Mouse (Mus musculus) midbrain, embryonic 10.5 days (tissue): ENCODE results near the gene Evl. TPM values are rescaled to one million over a fixed set of nuclear protein-coding genes. Genes with fewer than 3 reads are reported as not detected.
"Not testable (repeated sequence)": the region's sequence is repeated elsewhere in the genome, so short reads cannot be mapped to it uniquely, and the experiment has no call there.

ENCODE experiments used
- DNase-seq: peaks from one replicate; pipeline ENCODE4 v3.0.0-alpha.2; 2017; ENCODE audit warnings: low spot score
- H3K27ac ChIP-seq: fragments of 300-500 bp; sonication (generic); replicated peaks from 2 replicates; pipeline ENCODE4 v1.5.1; 2016; ENCODE audit warnings: mild to moderate bottlenecking
- H3K27me3 ChIP-seq: fragments of 300-500 bp; sonication (generic); 2 replicates; pipeline ENCODE4 v1.6.1; 2016; ENCODE audit warnings: low read depth, mild to moderate bottlenecking; ENCODE audit not compliant: poor library complexity, severe bottlenecking
- H3K36me3 ChIP-seq: fragments of 300-500 bp; sonication (generic); 2 replicates; pipeline ENCODE4 v1.6.1; 2016; ENCODE audit warnings: mild to moderate bottlenecking, moderate library complexity
- H3K4me1 ChIP-seq: fragments of 300-500 bp; sonication (generic); 2 replicates; pipeline ENCODE4 v1.6.1; 2016
- H3K4me3 ChIP-seq: fragments of 300-500 bp; sonication (generic); 2 replicates; pipeline ENCODE4 v1.5.1; 2016; ENCODE audit warnings: mild to moderate bottlenecking, moderate library complexity
- H3K9me3 ChIP-seq: fragments of 300-500 bp; sonication (generic); replicated peaks from 2 replicates; pipeline ENCODE4 v1.6.1; 2016; ENCODE audit warnings: mild to moderate bottlenecking
- WGBS: fragments of 180-500 bp; shearing (Covaris S2); methylation state at CpG from one replicate; pipeline ENCODE4 v1.1.7; 2016; 5-methylcytosine and 5-hydroxymethylcytosine counted together
- microRNA counts: library from miRNA; unstranded; fragments of <30 nt; microRNA quantifications from one replicate; lab custom pipeline; 2017
- microRNA-seq: library from miRNA; unstranded; fragments of <30 nt; microRNA quantifications from one replicate; pipeline ENCODE4, GENCODE M21; 2017
- polyA plus RNA-seq: library from polyadenylated mRNA; unstranded; fragments of >200 nt; fragmentation: Nextera tagmentation; extraction: Ambion mirVana; gene quantifications from 2 replicates; pipeline ENCODE4 v1.2.1, GENCODE M21; 2016

Evl gene
- polyA plus RNA-seq, 1 experiment from 2014 or later: 57.7 TPM

DNA sequence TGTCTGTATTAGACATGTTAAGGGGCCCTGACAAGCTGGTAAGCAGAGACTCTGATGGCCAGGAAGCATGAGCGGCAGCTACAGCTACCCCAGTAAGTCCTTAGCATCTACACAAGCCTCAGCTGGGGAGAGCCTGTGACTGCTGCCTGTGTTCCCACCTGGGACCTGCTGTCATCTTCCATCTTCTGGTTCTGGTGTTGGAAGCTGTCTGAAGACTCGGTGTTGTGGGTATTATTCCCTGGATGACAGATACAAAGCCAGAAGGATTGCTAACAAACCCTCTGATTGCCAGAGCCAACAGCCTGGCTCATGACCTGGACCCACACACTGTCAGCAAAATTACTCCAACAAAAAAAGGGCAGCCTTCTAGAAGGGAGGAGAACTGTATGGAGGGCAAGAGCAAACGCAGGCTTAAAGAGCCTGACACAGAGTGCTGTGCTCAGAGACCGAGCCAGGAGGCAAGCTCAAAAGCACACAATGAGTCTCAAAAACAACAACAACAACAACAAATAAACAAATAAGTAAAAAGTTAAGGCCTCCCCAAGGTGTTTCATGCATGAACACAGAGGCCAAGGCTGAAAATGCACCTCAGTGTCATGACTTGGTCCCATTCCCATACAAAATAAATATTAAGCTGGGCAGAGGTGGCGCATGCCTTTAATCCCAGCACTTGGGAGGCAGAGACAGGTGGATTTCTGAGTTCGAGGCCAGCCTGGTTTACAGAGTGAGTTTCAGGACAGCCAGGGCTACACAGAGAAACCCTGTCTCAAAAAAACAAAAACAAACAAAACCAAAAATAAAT, 155.6 kb downstream of the Evl start:
- H3K4me1 ChIP-seq: no peaks in the 10 kb centered on the region
- WGBS: 91% methylated on average over 6 of the region's 6 CpGs
- no peaks in the 10 kb centered on the region for H3K9me3 ChIP-seq
- DNase-seq: no peak
- H3K4me3 ChIP-seq: no peak overlapping the region
- H3K27ac ChIP-seq: no peak overlapping the region
- no peaks in the 10 kb centered on the region for H3K27me3 ChIP-seq
- H3K36me3 ChIP-seq: no peaks in the 10 kb centered on the region

- Histone ChIP-seq H3K27me3 (no peaks in the 10 kb centered on the region), H3K9me3 (no peaks in the 10 kb centered on the region), H3K4me3 (no peak overlapping the region), H3K27ac (no peak overlapping the region), H3K36me3 (no peaks in the 10 kb centered on the region), H3K4me1 (no peaks in the 10 kb centered on the region)
- DNase-seq: peak; percentile 7
- WGBS: 89% methylated on average over 9 of the region's 9 CpGs
Measured at GRCm38 (mm10) chr12:108710861-108711615, 156.5 kb downstream of the Evl start.

- Histone ChIP-seq H3K27ac (no peak overlapping the region), H3K4me1 (no peaks in the 10 kb centered on the region), H3K9me3 (no peaks in the 10 kb centered on the region), H3K36me3 (no peaks in the 10 kb centered on the region), H3K4me3 (no peak overlapping the region), H3K27me3 (no peaks in the 10 kb centered on the region)
- 89% methylated on average over 4 of the region's 4 CpGs for WGBS
- no peak for DNase-seq
Measured at GRCm38 (mm10) chr12:108712481-108712880, 158.0 kb downstream of the Evl start.

- not testable (repeated sequence) for H3K4me3 ChIP-seq, DNase-seq, H3K36me3 ChIP-seq, H3K4me1 ChIP-seq, H3K27me3 ChIP-seq, H3K9me3 ChIP-seq, H3K27ac ChIP-seq
- WGBS: 96% methylated on average over 14 of the region's 14 CpGs
Measured at GRCm38 (mm10) chr12:108713972-108714371, 159.5 kb downstream of the Evl start.

DNA sequence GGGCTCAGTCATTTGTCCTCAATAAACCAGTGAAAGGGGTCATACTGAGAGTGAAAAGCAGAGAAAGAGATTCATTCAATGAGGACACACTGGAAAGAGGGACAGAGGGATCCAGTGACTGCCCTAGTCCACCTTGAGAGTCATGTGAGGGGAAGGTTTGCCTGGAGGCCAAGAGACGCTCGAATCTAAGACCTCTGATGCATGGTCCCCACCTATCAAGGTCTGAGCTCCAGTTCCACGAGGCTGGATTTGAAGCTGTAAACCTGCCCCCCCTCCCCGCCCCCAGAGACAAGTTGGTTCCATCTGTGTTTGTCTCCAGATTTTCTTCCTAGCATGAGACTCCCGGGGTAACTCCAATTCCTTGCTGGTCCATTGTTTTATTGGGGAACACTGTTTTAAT, 161.3 kb downstream of the Evl start:
- WGBS: 82% methylated on average over 5 of the region's 5 CpGs
- Histone ChIP-seq H3K4me1 (no peaks in the 10 kb centered on the region), H3K36me3 (no peaks in the 10 kb centered on the region), H3K27me3 (no peaks in the 10 kb centered on the region), H3K27ac (no peak overlapping the region), H3K4me3 (no peak overlapping the region), H3K9me3 (no peaks in the 10 kb centered on the region)
- no peak for DNase-seq

GRCm38 (mm10) chr12:108718485-108718884, 164.0 kb downstream of the Evl start:
- H3K36me3 ChIP-seq: no peaks in the 10 kb centered on the region
- H3K27ac ChIP-seq: no peak overlapping the region
- peaks cover 5% of the 10 kb centered on the region; the same call in 1 of the 2 replicates for H3K9me3 ChIP-seq
- H3K4me1 ChIP-seq: no peaks in the 10 kb centered on the region
- no peak overlapping the region for H3K4me3 ChIP-seq
- WGBS: 89% methylated on average over 3 of the region's 3 CpGs
- no peak for DNase-seq
- no peaks in the 10 kb centered on the region for H3K27me3 ChIP-seq

GRCm38 (mm10) chr12:108722464-108722863, 167.9 kb downstream of the Evl start:
- Histone ChIP-seq H3K4me3 (no peak overlapping the region), H3K9me3 (peaks cover 14% of the 10 kb centered on the region; the same call in 1 of the 2 replicates), H3K36me3 (no peaks in the 10 kb centered on the region), H3K27me3 (no peaks in the 10 kb centered on the region), H3K27ac (no peak overlapping the region), H3K4me1 (no peaks in the 10 kb centered on the region)
- no peak for DNase-seq
- 96% methylated on average over 4 of the region's 4 CpGs for WGBS

DNA sequence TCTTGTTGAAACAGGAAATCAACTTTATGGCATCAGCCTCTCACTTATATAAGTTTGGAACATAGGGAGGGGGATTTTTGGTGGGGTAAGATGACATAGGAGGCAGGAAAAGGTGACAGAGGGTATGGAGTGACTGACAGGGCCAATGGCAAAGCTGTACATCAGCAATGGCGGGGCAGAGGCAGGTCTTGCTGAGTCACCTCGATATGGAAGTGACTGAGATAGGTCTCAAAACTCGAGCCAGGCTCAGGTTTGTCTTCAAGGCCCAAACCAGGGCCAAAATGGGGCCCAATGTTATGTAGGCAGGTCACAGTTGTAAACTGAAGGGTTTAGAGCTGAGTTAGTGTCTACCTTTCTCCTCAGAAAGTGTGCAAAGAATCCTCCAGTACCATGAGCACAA, 169.3 kb downstream of the Evl start:
- peaks cover 14% of the 10 kb centered on the region; the same call in 1 of the 2 replicates for H3K9me3 ChIP-seq
- no peaks in the 10 kb centered on the region for H3K4me1 ChIP-seq
- H3K36me3 ChIP-seq: no peaks in the 10 kb centered on the region
- no peak overlapping the region for H3K4me3 ChIP-seq
- no peak overlapping the region for H3K27ac ChIP-seq
- 79% methylated on average over 3 of the region's 3 CpGs for WGBS
- no peak for DNase-seq
- no peaks in the 10 kb centered on the region for H3K27me3 ChIP-seq

DNA sequence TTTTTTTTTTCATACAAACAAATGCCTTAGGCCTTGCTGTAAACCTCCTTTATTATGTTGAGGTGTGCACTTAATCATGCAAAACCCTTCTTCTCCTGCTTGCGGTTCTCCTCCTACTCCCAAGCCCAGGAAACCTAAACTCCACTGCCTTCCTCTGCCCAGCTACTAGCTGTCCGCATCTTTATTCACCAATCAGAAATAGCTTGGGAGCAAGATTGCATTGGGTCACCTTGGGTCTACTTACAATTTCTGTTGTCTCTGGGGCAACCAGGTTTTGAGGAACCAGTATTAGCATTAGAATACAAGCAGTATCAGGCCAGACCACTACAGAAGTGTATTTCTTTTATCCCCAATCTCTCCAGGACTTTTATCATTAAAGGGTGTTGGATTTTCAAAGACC, 179.9 kb downstream of the Evl start:
- Histone ChIP-seq H3K4me3 (no peak overlapping the region), H3K27ac (no peak overlapping the region), H3K4me1 (no peaks in the 10 kb centered on the region), H3K27me3 (no peaks in the 10 kb centered on the region), H3K36me3 (no peaks in the 10 kb centered on the region), H3K9me3 (no peaks in the 10 kb centered on the region)
- WGBS: 92% methylated on average over 2 of the region's 2 CpGs
- DNase-seq: no peak

- DNase-seq: no peak
- H3K27ac ChIP-seq: no peak overlapping the region
- no peaks in the 10 kb centered on the region for H3K9me3 ChIP-seq
- WGBS: 94% methylated on average over 7 of the region's 7 CpGs
- H3K4me1 ChIP-seq: no peaks in the 10 kb centered on the region
- no peaks in the 10 kb centered on the region for H3K36me3 ChIP-seq
- H3K4me3 ChIP-seq: no peak overlapping the region
- H3K27me3 ChIP-seq: no peaks in the 10 kb centered on the region
Measured at GRCm38 (mm10) chr12:108737838-108738237, 183.3 kb downstream of the Evl start.

MicroRNAs within 50 kb of the gene (microRNA counts, 519-probe panel; counts per million panel counts)
- microRNA mmu-miR-342-3p (lab: Ali Mortazavi, UCI) (7,033 counts per million, percentile 68 among the panel's probes with 10 or more counts), microRNA mmu-miR-342-5p (lab: Ali Mortazavi, UCI) (not detected)

Small RNA genes lying within 50 kb of the gene (microRNA-seq; reads per million reads assigned to microRNA genes)
- gene Gm23872: not detected
- 7,545 reads per million, percentile 92 among the genes with 10 or more reads in this experiment for gene Mir342

Other genes with a start within 250 kb of the Evl start
- gene Hhipl1, start 248.4 kb upstream of the Evl start, polyA plus RNA-seq: 3.7 and 5.1 TPM in 2 replicates
- gene Cyp46a1, start 220.3 kb upstream of the Evl start, polyA plus RNA-seq: 17.5 and 19.4 TPM in 2 replicates
- 121 and 123 TPM in 2 replicates for gene Eml1, start 183.8 kb upstream of the Evl start, polyA plus RNA-seq
- 1.1 and 2.2 TPM in 2 replicates for gene Degs2, start 147.6 kb downstream of the Evl start, polyA plus RNA-seq
- 13.0 and 14.4 TPM in 2 replicates for gene Yy1, start 238.3 kb downstream of the Evl start, polyA plus RNA-seq